Mouse (Mus musculus): ENCODE data around the gene Vsir.

DNA sequence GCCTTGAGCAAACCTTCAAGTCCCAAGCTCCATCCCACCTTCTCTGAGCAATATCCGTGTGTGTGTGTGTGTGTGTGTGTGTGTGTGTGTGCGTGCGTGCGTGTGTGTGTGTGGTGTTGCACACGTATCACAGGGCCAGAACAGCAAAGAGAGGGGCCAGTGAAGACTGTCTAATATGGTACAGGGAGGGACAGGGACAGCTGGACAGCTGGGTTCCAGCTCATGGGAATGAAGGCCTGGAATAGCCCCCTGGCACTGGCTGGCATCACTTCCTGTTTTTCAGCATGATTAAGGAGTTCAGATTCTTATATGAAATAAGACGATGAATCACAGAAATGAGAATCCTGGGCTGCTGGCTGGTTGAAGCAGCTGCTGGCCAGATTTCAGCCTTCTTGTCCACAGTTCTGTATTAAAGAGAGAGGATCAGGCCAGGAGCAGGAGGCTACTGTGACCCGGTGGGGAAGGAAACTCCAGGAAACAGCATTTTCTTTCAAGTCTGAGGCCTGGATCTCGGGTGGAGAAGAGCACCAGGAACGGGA is 32.8 kb downstream of the Vsir start:
- TF ChIP-seq POLR2A (IDR thresholded peaks at IDR 0.05; ENCODE audit: borderline replicate concordance, control insufficient read depth, low read depth, low read length) (no peak), CTCF (IDR thresholded peaks at IDR 0.05; ENCODE audit: control insufficient read depth, insufficient read depth, low read length) (no peak)

Measured in bone marrow, adult 2 months (tissue).